Mouse (Mus musculus): ENCODE measurements around the gene Usp21. TPM values are rescaled to one million over a fixed set of nuclear protein-coding genes. Genes with fewer than 3 reads are reported as not detected.
A peak's percentile ranks its signal among the peaks of the same experiment; 100 is the strongest.

Usp21 gene
- total RNA-seq, 2 experiments from 2014 or later = 49.0 to 57.3 TPM

DNA sequence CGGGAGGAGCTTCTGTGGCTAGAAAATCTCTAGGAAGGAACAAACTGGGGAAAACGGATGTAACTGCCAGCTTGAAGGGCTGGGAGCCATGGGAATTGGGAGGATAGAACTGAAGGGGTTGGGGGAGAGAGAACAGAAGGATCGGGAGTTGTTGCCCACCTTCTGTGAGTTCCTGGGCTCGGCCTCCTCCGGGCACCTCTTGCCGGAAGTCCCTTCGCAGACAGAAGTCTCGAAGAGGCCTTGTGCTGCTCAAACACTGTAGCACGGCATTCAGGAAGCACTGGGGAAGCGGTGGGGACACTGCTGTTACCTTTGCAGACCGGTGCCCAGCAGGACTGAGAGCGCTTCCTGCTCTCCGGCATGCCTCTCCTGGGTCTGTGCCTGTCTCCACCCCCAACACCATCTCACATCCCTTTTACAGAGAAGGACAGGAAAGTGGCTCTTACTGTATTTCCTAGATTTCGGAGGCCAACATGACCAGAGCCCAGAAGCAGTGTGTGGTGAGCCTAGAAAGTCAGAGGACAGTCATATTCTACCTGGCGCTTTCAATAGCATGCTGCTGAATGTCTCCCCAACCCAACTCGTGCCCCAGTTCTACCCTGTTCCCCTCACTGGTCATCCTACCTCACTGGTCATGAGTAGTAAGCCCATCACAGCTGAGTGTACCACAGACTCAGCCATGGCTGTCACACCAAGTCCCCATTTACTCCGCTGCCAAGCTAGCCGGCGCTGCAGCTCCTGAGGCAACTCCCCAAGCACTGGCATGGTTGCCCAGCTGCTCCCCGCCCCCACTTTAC lies 2.5 kb downstream of the Usp21 start:
- peak in 1 of 2 experiments; percentile 13 for DNase-seq (ENCODE audit: low spot score in 2 of 2)

DNA sequence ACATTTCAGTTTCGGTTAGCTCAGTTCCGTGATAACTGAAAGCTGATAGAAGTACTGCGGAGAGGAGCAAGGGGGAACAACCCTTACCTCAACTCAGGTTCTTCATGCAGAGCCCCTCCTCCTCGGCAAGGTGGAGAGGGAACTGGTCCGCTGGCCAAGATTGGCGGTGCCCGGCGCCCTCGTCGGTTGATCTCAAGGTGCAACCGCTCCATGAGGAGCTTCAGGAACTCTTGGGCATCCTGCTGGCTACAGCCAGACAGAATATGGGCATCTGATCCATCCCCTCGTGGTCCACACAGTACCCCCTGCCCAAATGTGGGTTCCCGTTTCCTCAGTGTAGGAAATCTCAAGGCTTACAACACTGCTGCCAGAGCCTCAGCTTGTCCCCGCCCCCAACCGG lies 3.3 kb downstream of the Usp21 start:
- DNase-seq (ENCODE audit: low spot score in 2 of 2) = peak in 1 of 2 experiments; percentile 9

DNA sequence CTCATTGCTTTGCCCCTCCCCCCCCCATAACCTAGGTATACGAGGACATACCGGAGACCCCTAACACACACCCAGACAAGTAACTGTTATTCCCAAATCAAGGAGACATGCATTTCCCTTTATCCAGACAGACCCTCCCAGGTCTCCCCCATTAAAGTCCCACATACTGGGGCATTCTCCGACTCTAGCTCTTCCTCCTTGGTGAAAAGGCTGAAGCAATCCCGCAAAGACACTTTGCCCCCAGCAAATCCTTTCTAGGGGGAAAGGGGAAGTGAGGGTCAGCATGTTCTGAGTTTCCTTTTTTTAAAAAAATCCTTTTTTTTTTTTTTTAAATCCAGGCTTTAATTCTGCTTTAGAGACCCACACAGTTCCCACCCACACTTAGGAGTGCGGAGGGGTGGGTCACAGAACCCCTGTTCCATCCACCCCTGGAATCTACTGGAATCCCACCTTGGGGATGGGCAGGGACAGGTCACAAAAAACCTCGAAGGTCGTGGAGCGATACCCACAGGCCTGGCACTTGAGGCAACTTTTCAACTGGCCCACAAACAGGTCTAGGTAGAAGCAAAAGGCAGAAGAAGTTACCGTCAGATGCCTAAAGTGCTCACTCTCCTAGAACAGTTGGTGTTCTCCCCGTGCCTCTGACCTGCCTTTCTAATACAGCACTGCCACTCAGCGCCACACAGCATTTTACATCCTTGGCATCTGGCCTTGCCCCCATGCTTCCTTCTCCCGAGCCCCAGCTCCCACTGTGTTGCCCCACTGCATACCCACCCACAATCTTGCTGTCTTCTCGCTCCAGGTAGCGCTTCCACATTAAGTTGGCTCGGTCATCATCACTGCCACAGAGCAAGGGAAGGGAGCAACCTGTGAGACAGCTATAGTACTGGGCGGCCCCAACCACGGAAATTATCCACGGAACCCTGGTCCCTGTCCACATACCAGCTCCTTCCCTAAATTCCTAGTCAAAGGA lies 4.3 kb downstream of the Usp21 start:
- peak in 1 of 2 experiments; percentile 13 for DNase-seq (ENCODE audit: low spot score in 2 of 2)

- DNase-seq (ENCODE audit: low spot score in 2 of 2) = peak in 1 of 2 experiments; percentile 13
Measured at GRCm38 (mm10) chr1:171282086-171282805, 5.5 kb downstream of the Usp21 start.

- DNase-seq (ENCODE audit: low spot score in 2 of 2) = peak; percentile 79 to 85
Measured at GRCm38 (mm10) chr1:171281528-171281923, 6.3 kb downstream of the Usp21 start.

DNA sequence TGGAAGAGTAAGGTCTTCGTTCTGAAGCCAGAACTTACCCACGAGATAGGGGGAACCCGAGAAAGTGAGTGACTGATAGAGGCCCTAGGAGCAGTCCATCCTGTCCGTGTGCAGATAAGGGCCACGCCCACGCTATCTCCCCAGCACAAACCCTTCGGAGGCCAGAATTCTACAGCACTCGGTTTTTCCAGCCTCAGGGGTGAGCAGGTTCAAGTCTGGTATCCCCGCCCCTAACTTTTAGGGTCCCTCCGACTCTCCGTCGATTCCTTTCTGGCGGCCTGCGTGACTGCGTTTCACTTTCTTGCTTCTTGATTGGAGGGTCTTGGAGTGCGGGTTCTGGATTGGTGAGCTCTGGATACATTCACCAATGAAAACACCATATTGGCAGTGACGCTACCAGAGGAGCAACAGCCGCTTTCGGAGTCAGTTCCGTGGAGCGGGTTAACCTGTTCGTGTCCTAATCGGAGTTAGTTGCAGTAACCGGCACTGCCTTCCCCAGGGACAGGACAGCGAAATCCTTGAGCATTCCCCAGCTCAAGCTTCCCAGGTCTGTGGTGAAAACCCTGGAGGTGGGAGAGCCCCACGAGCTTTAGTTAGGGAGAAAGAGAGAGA lies 6.8 kb downstream of the Usp21 start, which contains the start of gene Ppox:
TSS of gene Ppox (minus strand) at position 271 of the 612 bp plus-strand sequence.
- peak; percentile 83 to 86 for DNase-seq (ENCODE audit: low spot score in 2 of 2)

GRCm38 (mm10) chr1:171280250-171280915 lies 7.4 kb downstream of the Usp21 start:
- DNase-seq (ENCODE audit: low spot score in 2 of 2) = peak in 1 of 2 experiments; percentile 8

DNA sequence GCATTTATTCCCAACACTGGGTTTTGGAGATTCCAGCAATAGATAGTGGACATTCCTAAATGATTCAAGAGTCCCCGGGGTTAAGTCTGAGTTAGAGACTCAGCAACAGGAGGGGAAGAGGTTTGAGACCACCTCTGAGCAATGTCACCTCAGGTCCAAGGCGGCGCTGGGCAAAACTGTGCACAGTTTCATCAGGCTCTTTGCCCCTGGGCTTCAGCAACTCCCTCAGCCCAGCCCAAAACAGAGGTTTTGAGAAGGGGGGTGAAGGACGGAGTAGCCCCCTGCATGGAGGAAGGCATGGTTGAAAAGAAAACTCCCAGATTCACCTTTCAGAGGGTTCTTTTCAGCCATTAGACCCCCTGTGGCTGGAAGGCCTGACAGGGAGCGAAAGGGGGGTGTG lies 8.1 kb downstream of the Usp21 start:
- no peak for DNase-seq (ENCODE audit: low spot score in 2 of 2)

- no peak for DNase-seq (ENCODE audit: low spot score in 2 of 2)
Measured at GRCm38 (mm10) chr1:171279012-171279705, 8.6 kb downstream of the Usp21 start.

DNA sequence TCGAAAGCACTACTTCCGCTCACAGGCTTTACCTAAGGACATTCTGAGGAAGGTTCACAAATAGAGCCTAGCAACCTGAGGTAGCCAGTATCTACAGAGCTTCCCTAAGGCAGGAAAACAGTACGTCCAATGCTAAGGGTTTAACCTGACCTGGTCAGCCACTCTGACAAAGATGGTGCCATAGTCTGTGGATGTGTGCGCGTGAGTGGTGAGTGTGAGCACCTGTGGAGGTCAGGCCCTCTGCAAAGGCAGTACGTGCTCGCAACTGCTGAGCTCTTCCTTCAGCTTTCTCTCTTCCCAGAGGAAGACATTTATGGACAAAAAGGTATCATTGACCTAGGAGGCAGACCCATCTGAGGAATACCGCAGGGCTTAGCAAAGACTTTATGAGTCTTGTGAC lies 9.4 kb downstream of the Usp21 start:
- DNase-seq (ENCODE audit: low spot score in 2 of 2) = no peak

GRCm38 (mm10) chr1:171277736-171278135 lies 10.1 kb downstream of the Usp21 start:
- no peak for DNase-seq (ENCODE audit: low spot score in 2 of 2)

GRCm38 (mm10) chr1:171276110-171276748 lies 11.6 kb downstream of the Usp21 start:
- DNase-seq (ENCODE audit: low spot score in 2 of 2) = no peak

GRCm38 (mm10) chr1:171275144-171275734 lies 12.6 kb downstream of the Usp21 start:
- DNase-seq (ENCODE audit: low spot score in 2 of 2) = no peak

- no peak for DNase-seq (ENCODE audit: low spot score in 2 of 2)
Measured at GRCm38 (mm10) chr1:171274171-171274570, 13.6 kb downstream of the Usp21 start.

- DNase-seq (ENCODE audit: low spot score in 2 of 2) = no peak
Measured at GRCm38 (mm10) chr1:171272086-171272485, 15.7 kb downstream of the Usp21 start.

GRCm38 (mm10) chr1:171271622-171272021 lies 16.2 kb downstream of the Usp21 start:
- DNase-seq (ENCODE audit: low spot score in 2 of 2) = no peak

DNA sequence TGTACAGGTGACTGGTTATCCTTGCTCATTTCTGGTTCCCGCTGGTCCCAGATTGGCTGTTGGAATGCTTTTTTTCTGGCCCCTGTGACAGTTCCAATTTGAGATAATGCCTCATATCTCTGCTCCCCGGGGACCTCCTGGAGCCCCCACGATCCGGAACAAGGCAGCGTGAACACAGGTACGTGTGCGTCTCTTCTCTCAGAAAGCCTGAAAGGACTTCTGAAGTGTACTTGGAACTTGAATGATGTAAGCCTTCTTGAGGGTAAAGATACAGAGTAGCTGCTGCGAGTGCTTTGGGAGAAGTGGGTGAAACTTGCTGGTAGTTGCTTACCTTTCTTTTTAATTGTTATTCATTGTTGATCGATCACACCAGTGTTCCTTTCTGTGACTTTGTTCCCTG lies 16.6 kb downstream of the Usp21 start:
- no peak for DNase-seq (ENCODE audit: low spot score in 2 of 2)

DNA sequence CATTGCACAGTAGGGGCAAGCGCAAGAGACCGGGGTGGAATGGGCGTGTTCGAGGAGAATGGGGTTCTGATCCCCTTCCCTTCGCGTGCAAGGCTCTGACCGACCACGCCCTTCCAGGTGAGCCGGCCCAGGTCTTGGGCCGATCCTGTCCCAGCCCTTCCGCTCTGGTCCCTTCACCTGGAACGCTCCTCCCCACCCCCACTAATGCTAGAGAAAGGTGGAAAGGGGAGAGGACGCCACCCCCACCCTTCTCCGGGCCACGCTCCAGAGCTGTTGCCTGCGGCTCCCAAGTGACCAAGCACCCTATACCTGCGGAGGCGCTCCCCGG lies 17.3 kb downstream of the Usp21 start:
- no peak for DNase-seq (ENCODE audit: low spot score in 2 of 2)
